Mouse (Mus musculus): ENCODE results near the gene Zfp148.

- TF ChIP-seq BHLHE40 (IDR thresholded peaks at IDR 0.05; ENCODE audit: borderline replicate concordance, low read depth, low read length): no peak
- no peak for TF ChIP-seq EP300 (IDR thresholded peaks at IDR 0.05; ENCODE audit: low read depth in 1 of 2, low read length in 2 of 2)
- TF ChIP-seq POLR2A (IDR thresholded peaks at IDR 0.05; ENCODE audit: control insufficient read depth in 1 of 2, insufficient read depth in 1 of 2, low read depth in 1 of 2, low read length in 2 of 2, poor library complexity in 1 of 2): no peak
- no peak for TF ChIP-seq CTCF (IDR thresholded peaks at IDR 0.05 in 2 of 3, conservative IDR thresholded peaks at IDR 0.05 in 1 of 3; ENCODE audit: control insufficient read depth in 1 of 3, insufficient read depth in 1 of 3, low read depth in 2 of 3, low read length in 3 of 3, poor library complexity in 1 of 3, severe bottlenecking in 1 of 3)
- TF ChIP-seq NRF1 (IDR thresholded peaks at IDR 0.05; ENCODE audit: insufficient read depth, low read depth, low read length, poor library complexity, severe bottlenecking): no peak
- TF ChIP-seq SIN3A (IDR thresholded peaks at IDR 0.05; ENCODE audit: low read length): no peak
- TF ChIP-seq MYB (IDR thresholded peaks at IDR 0.05; ENCODE audit: low read depth, low read length): no peak
- no peak for TF ChIP-seq ZNF384 (IDR thresholded peaks at IDR 0.05; ENCODE audit: low read depth, low read length)
- no peak for TF ChIP-seq ETS1 (IDR thresholded peaks at IDR 0.05; ENCODE audit: low read depth, low read length)
- no peak for TF ChIP-seq USF1 (IDR thresholded peaks at IDR 0.05; ENCODE audit: low read depth, low read length)
- TF ChIP-seq USF2 (IDR thresholded peaks at IDR 0.05; ENCODE audit: borderline replicate concordance in 1 of 2, insufficient read depth in 1 of 2, low read depth in 1 of 2, low read length in 2 of 2): no peak
- TF ChIP-seq MAFK (IDR thresholded peaks at IDR 0.05; ENCODE audit: borderline replicate concordance, low read depth, low read length): no peak
Measured at GRCm38 (mm10) chr16:33536456-33536855, 155.8 kb downstream of the Zfp148 start.

Measured in MEL (cell line).